Mouse (Mus musculus) liver, postnatal 0 days (tissue): ENCODE results near the gene Taf5.

Experiments used
- CTCF ChIP-seq: sonication (generic); IDR thresholded peaks from 2 replicates; pipeline ENCODE4 v1.5.1; 2016; ENCODE audit warnings: antibody characterized with exemption, low read depth
- EP300 ChIP-seq: IDR thresholded peaks from 2 replicates; pipeline ENCODE4 v1.6.1; 2016; ENCODE audit warnings: antibody characterized with exemption, low read depth, mild to moderate bottlenecking

- peak; percentile 43 for TF ChIP-seq CTCF
- TF ChIP-seq EP300 = no peak
Observed at GRCm38 (mm10) chr19:47046343-47046742, 21.2 kb upstream of the Taf5 start.
